Mouse (Mus musculus) neural tube, embryonic 14.5 days (tissue): Measurements from ENCODE around the gene Gm26938. TPM values are rescaled to one million over a fixed set of nuclear protein-coding genes. Genes with fewer than 3 reads are reported as not detected.
A peak's percentile ranks its signal among the peaks of the same experiment; 100 is the strongest.

Experiments used
- ATAC-seq: fragments of 200-750 bp; cut with Nextera tagmentation; 2 replicates; pipeline ENCODE4 v1.8.0; 2017; ENCODE audit warnings: low read depth, mild to moderate bottlenecking, moderate TSS enrichment, moderate library complexity
- H3K27ac ChIP-seq: fragments of 300-500 bp; sonication (generic); 2 replicates; pipeline ENCODE4 v1.5.1; 2014; ENCODE audit warnings: low read depth, mild to moderate bottlenecking, control low read depth, low read length, moderate library complexity, mixed read lengths
- H3K27me3 ChIP-seq: fragments of 300-500 bp; sonication (generic); 2 replicates; pipeline ENCODE4 v1.6.1; 2014; ENCODE audit warnings: low read length; ENCODE audit not compliant: control insufficient read depth, insufficient read depth
- H3K36me3 ChIP-seq: fragments of 300-500 bp; sonication (generic); 2 replicates; pipeline ENCODE4 v1.6.1; 2014; ENCODE audit warnings: low read length, mixed read lengths; ENCODE audit not compliant: control insufficient read depth, insufficient read depth
- H3K4me1 ChIP-seq: fragments of 300-500 bp; sonication (generic); 2 replicates; pipeline ENCODE4 v1.6.1; 2014; ENCODE audit warnings: low read length; ENCODE audit not compliant: control insufficient read depth, insufficient read depth
- H3K4me2 ChIP-seq: fragments of 300-500 bp; sonication (generic); 2 replicates; pipeline ENCODE4 v1.6.1; 2014; ENCODE audit warnings: mild to moderate bottlenecking, low read depth, low read length, control low read depth
- H3K4me3 ChIP-seq: fragments of 300-500 bp; sonication (generic); 2 replicates; pipeline ENCODE4 v1.5.1; 2014; ENCODE audit warnings: low read depth, low read length, control low read depth, mixed read lengths
- H3K9ac ChIP-seq: fragments of 300-500 bp; sonication (generic); replicated peaks from 2 replicates; pipeline ENCODE4 v1.6.1; 2014; ENCODE audit warnings: low read depth, mild to moderate bottlenecking, control low read depth, low read length, mixed read lengths
- H3K9me3 ChIP-seq: fragments of 300-500 bp; sonication (generic); 2 replicates; pipeline ENCODE4 v1.6.1; 2016; ENCODE audit warnings: low read length; ENCODE audit not compliant: control insufficient read depth
- WGBS: fragments of 180-500 bp; shearing (Covaris S2); extraction: QIAGEN DNeasy Blood & Tissue Kit; methylation state at CpG from one replicate; pipeline ENCODE4 v1.1.7; 2014; 5-methylcytosine and 5-hydroxymethylcytosine counted together
- polyA plus RNA-seq: library from polyadenylated mRNA; unstranded; fragments of >200 nt; fragmentation: Nextera tagmentation; extraction: Ambion mirVana; gene quantifications from 2 replicates; pipeline ENCODE4 v1.2.1, GENCODE M21; 2014

Gm26938 gene
- polyA plus RNA-seq, result not detected in 2 replicates

DNA sequence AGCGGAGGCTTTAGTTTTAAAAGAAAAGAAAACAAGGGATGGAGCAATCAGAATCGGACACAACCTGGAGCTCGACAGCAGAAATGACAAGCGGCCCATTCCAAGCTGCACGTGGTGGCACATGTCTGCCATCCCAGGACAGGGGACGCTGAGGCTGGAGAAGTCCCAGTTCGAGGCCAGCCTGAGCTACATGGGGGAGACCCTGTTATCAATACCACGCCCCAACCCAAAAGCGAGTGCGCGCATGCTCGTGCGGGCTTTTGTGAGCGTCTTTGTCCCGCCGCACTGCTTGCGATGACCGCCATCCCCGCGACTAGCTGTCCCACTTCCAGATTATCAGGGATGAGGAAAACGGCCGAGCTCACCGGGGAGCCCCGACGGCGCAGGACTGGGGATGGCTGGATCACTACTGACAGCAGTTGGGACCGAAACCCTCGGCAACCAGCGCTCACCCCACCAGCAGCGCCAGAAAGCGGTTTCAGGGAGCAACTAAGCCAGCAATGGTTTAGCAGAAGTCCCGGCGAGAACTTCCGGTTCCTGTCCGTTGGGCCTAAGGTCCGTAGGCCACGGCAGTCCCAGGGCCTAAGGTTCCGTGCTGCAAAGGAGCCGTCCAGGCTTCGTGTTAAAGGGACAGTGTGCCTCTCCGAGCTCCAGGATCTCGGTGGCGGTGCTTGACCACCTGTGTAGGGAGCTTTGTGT lies at the start of gene Gm26938, which contains the start of gene Psmg3:
TSS of gene Gm26938 (minus strand) at position 51 of the 699 bp plus-strand sequence.
TSS of gene Psmg3 (minus strand) at position 529 of the 699 bp plus-strand sequence.
- 1% methylated on average over 43 of the region's 43 CpGs for WGBS
- Histone ChIP-seq H3K9ac (peak within 1 kb of the TSS; percentile 79), H3K27ac (peak within 1 kb of the TSS; percentile 82), H3K4me3 (peak within 1 kb of the TSS; percentile 84), H3K4me1 (peaks cover 12% of the 10 kb centered on the region), H3K36me3 (peaks cover 15% of the 10 kb centered on the region), H3K27me3 (no peaks in the 10 kb centered on the region), H3K9me3 (no peaks in the 10 kb centered on the region), H3K4me2 (peak within 1 kb of the TSS; percentile 97)
- ATAC-seq, result peak; percentile 90

DNA sequence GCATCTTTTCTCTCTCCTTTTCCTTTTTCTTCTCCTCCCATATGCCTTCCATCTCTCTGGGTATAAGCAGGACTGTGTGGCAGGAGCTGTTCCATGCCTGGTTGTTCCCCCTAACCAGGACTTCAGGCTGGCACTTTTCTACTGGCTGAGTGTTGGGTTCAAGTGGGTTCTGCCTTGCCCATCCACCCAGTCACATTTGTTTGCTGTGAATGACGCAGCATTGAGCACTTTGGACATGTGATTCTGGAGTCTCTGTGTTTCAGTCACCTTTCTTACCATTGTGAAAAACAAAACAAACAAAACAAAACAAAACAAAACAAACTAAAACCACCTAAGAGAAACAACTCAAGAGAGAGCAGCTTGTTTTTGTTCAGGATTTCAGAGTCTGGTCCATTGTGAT lies 45.3 kb upstream of the Gm26938 start:
- ATAC-seq, result no peak
- H3K27ac ChIP-seq, result no peak overlapping the region
- no peaks in the 10 kb centered on the region for H3K27me3 ChIP-seq
- no peaks in the 10 kb centered on the region for H3K36me3 ChIP-seq
- no peak overlapping the region for H3K4me2 ChIP-seq
- no peaks in the 10 kb centered on the region for H3K9me3 ChIP-seq
- no peak overlapping the region for H3K4me3 ChIP-seq
- 83% methylated on average over 1 of the region's 1 CpGs for WGBS
- no peaks in the 10 kb centered on the region for H3K4me1 ChIP-seq
- no peak overlapping the region for H3K9ac ChIP-seq

DNA sequence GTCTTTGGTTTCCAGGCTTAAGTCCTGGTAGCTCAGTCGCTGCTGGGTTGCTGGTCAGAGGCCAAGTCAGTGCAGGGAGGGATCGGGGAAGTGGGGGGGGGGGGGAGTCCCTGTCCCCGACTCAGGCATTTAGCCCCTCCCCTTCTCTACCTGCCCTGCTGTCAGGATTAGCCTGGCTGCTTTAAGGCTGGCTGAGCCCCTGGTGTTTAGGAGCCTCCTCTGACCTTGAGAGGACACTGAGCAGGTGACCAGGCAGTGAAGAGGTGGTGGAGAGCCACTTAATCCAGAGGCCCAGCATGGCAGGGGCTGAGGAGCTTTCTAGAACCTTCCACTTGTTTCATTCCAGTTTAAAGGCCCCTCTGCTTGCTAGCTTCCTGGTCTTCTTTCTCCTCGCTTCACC lies 44.7 kb upstream of the Gm26938 start:
- WGBS, result 23% methylated on average over 3 of the region's 4 CpGs
- H3K4me1 ChIP-seq, result no peaks in the 10 kb centered on the region
- no peak overlapping the region for H3K4me3 ChIP-seq
- H3K27ac ChIP-seq, result no peak overlapping the region
- H3K9ac ChIP-seq, result no peak overlapping the region
- ATAC-seq, result no peak
- no peak overlapping the region for H3K4me2 ChIP-seq
- no peaks in the 10 kb centered on the region for H3K36me3 ChIP-seq
- no peaks in the 10 kb centered on the region for H3K27me3 ChIP-seq
- no peaks in the 10 kb centered on the region for H3K9me3 ChIP-seq

DNA sequence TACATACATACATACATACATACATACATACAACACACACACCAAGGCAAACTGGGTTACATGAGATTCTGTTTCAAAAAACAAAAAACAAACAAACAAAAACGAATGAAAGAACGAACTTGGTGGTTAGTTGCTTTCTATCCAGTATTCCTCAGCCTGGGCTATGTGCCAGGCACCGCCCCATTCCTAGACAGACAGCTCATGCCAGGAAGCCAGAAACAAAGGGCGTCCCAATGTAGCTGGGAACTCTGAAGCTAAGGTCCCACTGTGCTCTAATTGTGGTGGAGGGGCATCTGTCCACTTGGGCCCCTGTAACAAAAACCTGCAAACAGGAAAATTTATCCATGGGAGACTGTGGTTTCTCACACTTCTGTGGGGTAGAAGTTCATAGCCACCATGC lies 36.6 kb upstream of the Gm26938 start:
- Histone ChIP-seq H3K9me3 (no peaks in the 10 kb centered on the region), H3K27me3 (no peaks in the 10 kb centered on the region), H3K9ac (no peak overlapping the region), H3K4me1 (no peaks in the 10 kb centered on the region), H3K4me2 (no peak overlapping the region), H3K27ac (no peak overlapping the region), H3K36me3 (no peaks in the 10 kb centered on the region), H3K4me3 (no peak overlapping the region)
- WGBS, result 51% methylated on average over 4 of the region's 4 CpGs
- no peak for ATAC-seq

DNA sequence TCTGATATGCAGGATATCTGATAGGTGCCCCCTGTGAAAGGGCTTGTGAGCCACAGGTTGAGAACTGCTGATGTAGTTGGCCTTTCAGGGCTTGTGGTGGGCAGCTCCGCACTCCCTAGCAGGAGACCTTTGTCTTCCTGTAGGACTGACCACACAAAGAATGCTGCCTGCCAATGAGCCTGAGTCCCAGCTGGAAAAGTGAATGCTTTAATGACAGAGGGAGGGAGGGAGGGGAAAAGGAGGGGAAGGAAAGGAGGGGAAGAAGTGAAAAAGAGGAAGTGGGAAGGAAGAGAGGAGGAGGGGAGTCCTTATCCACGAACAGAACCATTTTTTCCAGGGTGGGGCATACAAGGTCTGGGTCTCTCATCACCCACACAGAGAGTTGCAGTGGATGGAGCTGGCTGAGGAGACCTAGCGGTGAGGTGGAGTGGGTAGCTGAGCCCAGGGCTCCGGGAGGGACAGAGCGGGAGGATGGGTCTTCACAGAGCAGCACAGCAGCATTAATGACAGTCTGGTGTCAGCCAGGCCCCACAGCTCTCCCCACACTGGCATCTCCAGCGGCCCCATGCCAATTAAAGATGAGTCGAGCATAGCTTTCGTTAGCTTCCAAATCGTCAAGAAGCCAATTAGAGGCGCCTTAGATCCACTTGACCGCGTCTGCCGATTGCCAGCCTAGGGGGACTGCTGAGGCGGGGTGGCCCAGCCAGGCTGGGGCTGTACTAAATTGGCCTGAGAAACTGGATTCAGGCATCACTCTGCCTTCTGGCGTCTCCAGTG lies 34.3 kb upstream of the Gm26938 start:
- WGBS, result 18% methylated on average over 15 of the region's 15 CpGs
- 0 out of 2 replicates have a peak overlapping the region, but pooled peaks have one; percentile 12 for H3K4me2 ChIP-seq
- no peak overlapping the region for H3K4me3 ChIP-seq
- ATAC-seq, result no peak
- H3K27me3 ChIP-seq, result no peaks in the 10 kb centered on the region
- H3K4me1 ChIP-seq, result no peaks in the 10 kb centered on the region
- no peak overlapping the region for H3K27ac ChIP-seq
- H3K9me3 ChIP-seq, result no peaks in the 10 kb centered on the region
- H3K9ac ChIP-seq, result no peak overlapping the region
- H3K36me3 ChIP-seq, result no peaks in the 10 kb centered on the region

DNA sequence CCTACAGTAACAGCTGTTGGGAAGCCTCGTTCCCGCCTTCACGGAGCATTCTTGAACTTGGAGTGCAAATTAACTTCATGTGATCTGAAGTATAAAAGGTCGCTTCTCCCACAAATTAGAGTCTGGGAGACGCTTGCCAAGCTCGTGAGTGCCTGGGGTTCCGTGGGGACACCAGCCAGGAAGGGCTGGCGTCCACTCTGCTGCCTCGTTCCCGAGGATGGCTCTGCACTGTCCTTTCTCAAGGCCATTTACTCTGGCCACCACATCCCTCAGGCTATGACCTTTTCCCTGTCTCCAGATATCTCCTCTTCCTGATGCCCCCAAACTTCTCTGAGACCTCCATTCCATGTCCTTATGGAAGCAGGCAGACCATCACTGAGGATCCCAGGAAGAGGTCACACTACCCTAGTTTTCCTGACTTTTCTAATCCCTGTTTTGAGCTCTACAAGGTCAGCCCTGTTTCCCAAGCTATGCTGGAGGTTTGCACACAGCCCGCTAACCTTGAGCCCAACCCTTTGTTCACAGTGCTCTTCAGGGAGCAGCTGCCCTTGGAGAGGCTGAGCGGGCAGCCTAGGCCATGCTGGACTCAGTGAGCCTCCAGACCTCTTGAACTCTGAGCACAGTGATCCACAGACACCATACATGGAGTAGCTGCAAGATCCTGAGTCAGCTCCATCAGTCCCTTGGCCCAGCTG lies 23.6 kb upstream of the Gm26938 start:
- H3K27ac ChIP-seq, result no peak overlapping the region
- no peaks in the 10 kb centered on the region for H3K9me3 ChIP-seq
- ATAC-seq, result no peak
- no peaks in the 10 kb centered on the region for H3K27me3 ChIP-seq
- H3K4me1 ChIP-seq, result 0 out of 2 replicates have a peak, but pooled peaks cover 3% of the 10 kb centered on the region
- no peak overlapping the region for H3K4me3 ChIP-seq
- H3K4me2 ChIP-seq, result no peak overlapping the region
- no peaks in the 10 kb centered on the region for H3K36me3 ChIP-seq
- H3K9ac ChIP-seq, result no peak overlapping the region
- 78% methylated on average over 12 of the region's 12 CpGs for WGBS

DNA sequence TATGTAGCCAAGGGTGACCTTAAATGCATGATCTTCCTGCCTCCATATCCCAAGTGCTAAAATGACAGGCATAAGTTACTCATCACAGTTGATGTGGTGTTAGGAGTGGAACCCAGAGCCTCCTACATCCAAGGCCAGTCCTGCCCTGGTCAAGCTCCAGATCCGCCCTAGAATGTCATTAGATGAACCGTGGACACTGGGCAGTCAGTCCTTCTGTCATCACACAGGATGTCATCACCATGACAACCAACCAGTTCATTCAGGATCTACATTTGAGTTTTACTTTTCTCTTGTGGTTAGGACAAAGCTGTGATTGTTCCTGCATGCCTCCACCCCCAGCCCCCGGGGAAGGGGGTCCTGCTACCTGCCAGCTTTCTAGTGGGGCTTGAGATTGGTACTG lies 12.9 kb upstream of the Gm26938 start:
- no peak for ATAC-seq
- H3K36me3 ChIP-seq, result no peaks in the 10 kb centered on the region

DNA sequence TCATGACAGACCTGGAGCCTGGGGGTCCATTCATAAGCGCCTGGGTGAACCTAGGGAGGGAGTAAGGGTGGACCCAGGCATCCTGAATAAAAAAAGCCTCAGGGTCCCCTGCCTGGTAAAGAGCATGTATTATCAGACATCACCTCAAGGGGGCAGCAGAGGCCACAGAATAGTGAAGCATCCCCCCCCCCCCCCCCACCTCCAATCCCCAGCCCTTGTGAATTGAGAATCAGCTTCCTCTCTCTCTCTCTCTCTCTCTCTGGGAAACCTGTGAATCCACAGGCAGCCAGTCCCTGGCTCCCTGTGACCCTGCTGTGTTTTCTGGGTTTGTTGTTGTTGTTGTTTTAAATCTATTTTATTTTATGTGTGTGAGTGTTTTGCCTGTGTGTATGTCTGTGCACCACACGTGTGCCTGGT lies 12.3 kb upstream of the Gm26938 start:
- WGBS, result 16% methylated on average over 2 of the region's 2 CpGs
- Histone ChIP-seq H3K9ac (no peak overlapping the region), H3K27ac (no peak overlapping the region), H3K9me3 (no peaks in the 10 kb centered on the region), H3K4me3 (no peak overlapping the region), H3K27me3 (no peaks in the 10 kb centered on the region), H3K4me2 (no peak overlapping the region), H3K36me3 (no peaks in the 10 kb centered on the region), H3K4me1 (no peaks in the 10 kb centered on the region)
- peak; percentile 65 for ATAC-seq

More for the DNA sequence above, 12.9 kb upstream of the Gm26938 start:
- no peaks in the 10 kb centered on the region for H3K27me3 ChIP-seq
- no peak overlapping the region for H3K4me3 ChIP-seq
- no peak overlapping the region for H3K27ac ChIP-seq
- no peaks in the 10 kb centered on the region for H3K4me1 ChIP-seq
- no peaks in the 10 kb centered on the region for H3K9me3 ChIP-seq
- no peak overlapping the region for H3K9ac ChIP-seq
- 24% methylated on average over 3 of the region's 3 CpGs for WGBS
- no peak overlapping the region for H3K4me2 ChIP-seq
